Mouse (Mus musculus) hindbrain, embryonic 16.5 days (tissue): ENCODE data around the gene Hist1h1d. TPM values are rescaled to one million over a fixed set of nuclear protein-coding genes. Genes with fewer than 3 reads are reported as not detected.

Experiments
- ATAC-seq: fragments of 200-750 bp; cut with Nextera tagmentation; 2 replicates; pipeline ENCODE4 v1.8.0; 2017; ENCODE audit warnings: moderate TSS enrichment, moderate library complexity
- H3K27ac ChIP-seq: fragments of 300-500 bp; sonication (generic); 2 replicates; pipeline ENCODE4 v1.5.1; 2014; ENCODE audit warnings: low read depth, mild to moderate bottlenecking, control low read depth, low read length, moderate library complexity
- H3K27me3 ChIP-seq: fragments of 300-500 bp; sonication (generic); replicated peaks from 2 replicates; pipeline ENCODE4 v1.6.1; 2014; ENCODE audit warnings: low read length; ENCODE audit not compliant: control insufficient read depth, insufficient read depth
- H3K36me3 ChIP-seq: fragments of 300-500 bp; sonication (generic); 2 replicates; pipeline ENCODE4 v1.6.1; 2014; ENCODE audit warnings: mild to moderate bottlenecking, low read length, moderate library complexity, mixed read lengths; ENCODE audit not compliant: control insufficient read depth, insufficient read depth
- H3K4me1 ChIP-seq: fragments of 300-500 bp; sonication (generic); 2 replicates; pipeline ENCODE4 v1.6.1; 2014; ENCODE audit warnings: low read depth, low read length; ENCODE audit not compliant: control insufficient read depth, insufficient read depth
- H3K4me2 ChIP-seq: fragments of 300-500 bp; sonication (generic); 2 replicates; pipeline ENCODE4 v1.6.1; 2014; ENCODE audit warnings: mild to moderate bottlenecking, low read length, control low read depth, moderate library complexity
- H3K4me3 ChIP-seq: fragments of 300-500 bp; sonication (generic); 2 replicates; pipeline ENCODE4 v1.5.1; 2014; ENCODE audit warnings: mild to moderate bottlenecking, low read length, control low read depth, moderate library complexity
- H3K9ac ChIP-seq: fragments of 300-500 bp; sonication (generic); 2 replicates; pipeline ENCODE4 v1.6.1; 2014; ENCODE audit warnings: low read depth, mild to moderate bottlenecking, control low read depth, low read length, moderate library complexity
- H3K9me3 ChIP-seq: fragments of 300-500 bp; sonication (generic); 2 replicates; pipeline ENCODE4 v1.6.1; 2014; ENCODE audit warnings: mild to moderate bottlenecking, low read length, moderate library complexity; ENCODE audit not compliant: control insufficient read depth
- WGBS: fragments of 180-500 bp; shearing (Covaris S2); extraction: QIAGEN DNeasy Blood & Tissue Kit; methylation state at CpG from one replicate; pipeline ENCODE4 v1.1.7; 2014; 5-methylcytosine and 5-hydroxymethylcytosine counted together
- polyA plus RNA-seq: library from polyadenylated mRNA; unstranded; fragments of >200 nt; fragmentation: Nextera tagmentation; extraction: Ambion mirVana; gene quantifications from 2 replicates; pipeline ENCODE4 v1.2.1, GENCODE M21; 2015

Gene Hist1h1d
- polyA plus RNA-seq, 1 experiment from 2014 or later: 0.10 TPM

DNA sequence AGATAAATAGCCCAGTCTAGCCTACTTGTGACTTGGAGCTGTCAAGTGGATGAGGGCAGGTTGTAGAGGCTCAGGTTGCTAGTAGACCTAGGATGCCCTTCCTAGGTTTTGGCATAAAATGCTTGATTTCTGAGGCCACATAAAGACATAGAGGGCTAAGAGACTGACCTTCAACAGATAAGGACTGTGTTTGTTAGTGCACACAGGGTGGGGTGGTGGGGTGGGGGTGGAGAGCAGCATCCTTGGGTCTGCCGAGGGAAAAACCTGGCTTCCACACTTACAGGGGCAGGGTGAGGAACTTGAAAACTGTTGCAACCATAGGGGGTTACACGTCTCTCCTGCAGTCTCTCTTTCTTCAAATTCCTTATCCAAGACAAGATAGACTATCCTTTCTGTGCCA, 42.1 kb downstream of the Hist1h1d start:
- no peaks in the 10 kb centered on the region for H3K9me3 ChIP-seq
- no peaks in the 10 kb centered on the region for H3K4me1 ChIP-seq
- WGBS: 92% methylated on average over 2 of the region's 2 CpGs
- H3K9ac ChIP-seq: no peak overlapping the region
- H3K27me3 ChIP-seq: no peaks in the 10 kb centered on the region
- no peaks in the 10 kb centered on the region for H3K36me3 ChIP-seq
- H3K4me3 ChIP-seq: no peak overlapping the region
- no peak for ATAC-seq
- H3K4me2 ChIP-seq: no peak overlapping the region
- no peak overlapping the region for H3K27ac ChIP-seq

DNA sequence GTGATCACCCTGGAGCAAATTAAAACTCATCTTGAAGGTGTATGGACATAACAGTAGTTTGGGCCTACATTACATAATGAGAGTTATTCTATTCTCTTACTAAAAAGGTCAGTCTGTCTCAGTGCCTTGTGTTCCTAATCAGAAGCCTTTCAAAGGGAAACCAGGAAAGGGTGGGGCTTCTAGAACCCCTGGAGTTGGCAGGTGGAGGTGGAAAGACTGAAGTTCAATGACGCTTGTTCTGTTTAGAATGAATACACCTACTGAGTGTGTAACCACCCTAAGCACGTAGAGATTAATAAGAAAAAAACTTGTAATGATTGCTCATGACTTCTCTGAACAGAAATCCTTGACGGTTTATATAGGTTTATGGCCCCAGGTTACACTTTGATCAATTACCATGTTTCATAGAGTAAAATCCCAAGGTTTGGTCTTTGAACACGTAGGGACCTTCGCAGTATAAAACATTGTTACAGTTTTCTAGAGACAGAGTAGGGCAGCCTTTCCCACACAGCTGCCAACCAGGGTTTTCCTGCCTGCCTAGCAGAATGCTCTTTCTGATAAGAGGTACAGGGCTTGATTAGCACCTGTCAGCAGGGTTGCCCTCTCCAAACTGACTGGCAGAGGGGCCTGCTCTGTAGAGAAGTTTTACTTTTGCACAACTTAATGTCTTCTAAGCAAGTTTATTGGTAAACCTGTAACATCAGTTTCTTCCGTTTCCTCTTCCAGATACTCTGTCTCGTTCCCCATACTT, 42.7 kb downstream of the Hist1h1d start:
- Histone ChIP-seq H3K9me3 (no peaks in the 10 kb centered on the region), H3K27me3 (no peaks in the 10 kb centered on the region), H3K4me1 (no peaks in the 10 kb centered on the region), H3K4me2 (no peak overlapping the region), H3K27ac (no peak overlapping the region), H3K4me3 (no peak overlapping the region), H3K36me3 (no peaks in the 10 kb centered on the region), H3K9ac (no peak overlapping the region)
- 81% methylated on average over 7 of the region's 7 CpGs for WGBS
- ATAC-seq: no peak

DNA sequence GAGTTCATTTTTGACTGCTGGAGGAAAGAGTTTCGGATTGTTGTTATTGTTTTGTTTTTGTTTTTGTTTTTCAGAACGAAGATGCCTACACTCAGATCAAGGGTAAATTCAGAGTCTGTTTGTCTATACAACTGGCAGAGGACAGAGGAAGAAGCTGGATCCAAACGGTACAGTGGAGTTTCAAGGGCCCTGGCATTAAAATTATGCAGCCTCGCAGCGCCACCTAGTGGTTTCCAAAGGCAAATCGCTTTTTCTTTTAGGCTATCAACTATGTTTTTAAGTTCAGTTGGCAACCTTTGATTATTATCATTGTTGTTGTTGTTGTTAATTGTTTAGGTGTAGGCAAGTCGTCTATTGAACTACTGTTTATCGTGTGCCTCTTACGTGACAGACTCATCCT, 44.9 kb downstream of the Hist1h1d start:
- WGBS: 9% methylated on average over 9 of the region's 9 CpGs
- Histone ChIP-seq H3K4me1 (no peaks in the 10 kb centered on the region), H3K27ac (no peak overlapping the region), H3K4me2 (no peak overlapping the region), H3K36me3 (no peaks in the 10 kb centered on the region), H3K27me3 (no peaks in the 10 kb centered on the region), H3K4me3 (no peak overlapping the region), H3K9ac (no peak overlapping the region), H3K9me3 (no peaks in the 10 kb centered on the region)
- ATAC-seq: no peak

DNA sequence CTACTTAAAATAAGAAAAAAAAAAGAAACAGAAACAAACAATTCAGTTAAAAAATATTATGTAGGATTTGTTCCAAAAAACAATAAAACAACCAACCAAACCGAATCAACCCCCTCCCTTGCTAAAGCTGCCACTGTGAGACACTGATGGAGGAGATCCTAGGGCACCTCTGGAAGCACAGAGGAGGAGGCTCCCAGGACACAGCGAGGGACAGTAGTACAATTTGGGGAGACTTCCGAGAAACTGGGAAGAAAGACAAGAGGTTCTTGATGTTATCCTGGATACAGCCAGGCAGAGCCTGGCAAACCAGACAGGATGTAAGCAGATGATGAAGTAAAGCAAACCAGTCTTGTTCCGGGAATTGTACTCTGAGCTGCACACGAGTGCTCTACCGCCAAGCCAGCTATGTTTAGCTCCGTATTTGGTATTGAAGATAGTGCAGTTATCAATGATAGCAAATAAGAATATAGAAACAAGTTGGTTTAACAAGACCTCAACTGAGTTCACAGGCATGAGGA, 50.2 kb downstream of the Hist1h1d start:
- Histone ChIP-seq H3K4me3 (no peak overlapping the region), H3K4me1 (no peaks in the 10 kb centered on the region), H3K9ac (no peak overlapping the region), H3K9me3 (no peaks in the 10 kb centered on the region), H3K27ac (no peak overlapping the region), H3K27me3 (no peaks in the 10 kb centered on the region), H3K4me2 (no peak overlapping the region), H3K36me3 (no peaks in the 10 kb centered on the region)
- WGBS: 84% methylated on average over 7 of the region's 7 CpGs
- ATAC-seq: no peak

DNA sequence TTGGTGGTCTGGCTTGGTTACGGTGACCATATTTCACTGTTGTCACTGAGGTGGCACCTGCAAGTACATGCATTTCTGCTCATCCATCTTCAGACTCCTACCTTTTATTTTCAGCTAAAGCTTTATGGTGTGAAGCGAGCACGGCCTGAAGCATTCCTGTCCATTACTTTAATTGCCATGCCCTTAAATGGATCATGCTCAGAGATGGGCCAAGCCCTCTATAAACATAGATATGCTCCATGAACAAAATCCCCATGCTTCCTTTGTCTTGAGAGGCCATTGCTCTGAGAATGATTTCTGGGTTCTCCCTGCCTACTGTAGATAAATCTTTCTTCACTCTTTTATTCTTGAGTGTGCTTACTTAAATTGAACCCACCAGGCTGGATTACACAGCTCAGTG, 51.4 kb downstream of the Hist1h1d start:
- WGBS: 92% methylated on average over 3 of the region's 3 CpGs

DNA sequence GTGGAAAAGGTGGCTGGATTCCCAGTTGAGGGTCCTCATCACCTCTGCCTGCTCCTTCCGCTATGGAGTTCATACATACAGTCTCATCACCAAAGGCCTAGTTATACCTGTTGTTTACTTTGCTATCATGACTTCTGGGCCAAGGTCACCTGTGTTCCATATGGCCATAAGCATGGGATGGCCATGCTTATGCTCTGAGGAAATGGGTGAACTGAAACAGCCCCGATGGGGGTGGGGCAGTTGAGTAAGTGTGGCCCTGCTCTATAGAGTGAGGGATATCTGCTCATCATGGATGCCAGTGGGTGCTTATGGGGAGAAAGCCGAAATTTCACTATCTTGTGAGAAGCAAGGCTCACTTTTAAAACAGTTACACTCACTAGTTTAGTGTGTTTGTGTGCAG, 52.0 kb downstream of the Hist1h1d start:
- no peak for ATAC-seq
- Histone ChIP-seq H3K4me1 (no peaks in the 10 kb centered on the region), H3K9me3 (no peaks in the 10 kb centered on the region), H3K27ac (no peak overlapping the region), H3K4me2 (no peak overlapping the region), H3K36me3 (no peaks in the 10 kb centered on the region), H3K27me3 (no peaks in the 10 kb centered on the region), H3K4me3 (no peak overlapping the region), H3K9ac (no peak overlapping the region)
- 97% methylated on average over 3 of the region's 3 CpGs for WGBS

More for the DNA sequence above, 51.4 kb downstream of the Hist1h1d start:
- H3K9ac ChIP-seq: no peak overlapping the region
- H3K27ac ChIP-seq: no peak overlapping the region
- H3K9me3 ChIP-seq: no peaks in the 10 kb centered on the region
- H3K36me3 ChIP-seq: no peaks in the 10 kb centered on the region
- no peaks in the 10 kb centered on the region for H3K4me1 ChIP-seq
- no peak for ATAC-seq
- no peak overlapping the region for H3K4me3 ChIP-seq
- H3K4me2 ChIP-seq: no peak overlapping the region
- H3K27me3 ChIP-seq: no peaks in the 10 kb centered on the region

DNA sequence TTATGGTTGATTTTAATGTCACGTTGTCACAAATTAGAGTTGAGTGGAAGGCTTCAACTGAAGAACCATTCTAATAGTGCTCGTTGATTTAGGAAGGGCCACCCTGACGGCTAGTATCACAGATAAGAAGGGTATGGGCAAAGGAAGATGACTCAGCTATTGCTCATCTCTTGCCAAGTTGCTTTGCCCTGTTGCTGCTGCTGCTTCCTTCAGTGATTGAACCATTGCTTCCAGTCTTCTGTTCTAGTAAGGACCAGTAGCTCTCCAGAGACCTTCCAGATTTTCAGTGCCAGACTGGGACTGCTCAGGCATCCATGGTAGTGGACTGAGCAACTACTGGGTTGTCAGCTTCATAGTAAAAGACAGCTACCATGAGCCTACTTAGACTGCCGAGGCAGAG, 56.1 kb downstream of the Hist1h1d start:
- H3K36me3 ChIP-seq: no peaks in the 10 kb centered on the region
- 93% methylated on average over 4 of the region's 4 CpGs for WGBS
- H3K9me3 ChIP-seq: no peaks in the 10 kb centered on the region
- H3K27me3 ChIP-seq: no peaks in the 10 kb centered on the region
- no peak overlapping the region for H3K9ac ChIP-seq
- ATAC-seq: no peak
- H3K4me2 ChIP-seq: no peak overlapping the region
- no peak overlapping the region for H3K4me3 ChIP-seq
- H3K4me1 ChIP-seq: no peaks in the 10 kb centered on the region
- no peak overlapping the region for H3K27ac ChIP-seq

DNA sequence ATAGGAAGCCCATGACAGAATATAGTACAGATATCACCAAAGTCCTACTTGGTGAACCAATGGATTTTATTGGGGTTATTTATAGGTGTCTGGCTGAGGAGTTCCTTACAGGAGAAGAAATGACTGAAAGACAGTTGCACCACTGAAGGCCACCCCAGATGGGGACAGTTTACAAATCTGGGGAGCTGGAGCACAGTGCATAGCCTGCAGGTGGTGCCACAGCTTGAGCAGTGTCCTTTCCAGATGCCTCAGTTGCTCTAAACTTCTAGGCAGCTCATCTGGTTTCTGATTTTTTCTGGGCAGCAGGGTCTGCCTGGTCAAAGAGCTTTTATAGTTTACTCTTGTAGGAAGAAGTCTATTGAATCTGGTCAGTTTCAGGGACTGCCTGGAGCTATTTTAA, 56.8 kb downstream of the Hist1h1d start:
- Histone ChIP-seq H3K27me3 (no peaks in the 10 kb centered on the region), H3K9me3 (no peaks in the 10 kb centered on the region), H3K4me3 (no peak overlapping the region), H3K4me1 (no peaks in the 10 kb centered on the region), H3K9ac (no peak overlapping the region), H3K4me2 (no peak overlapping the region), H3K27ac (no peak overlapping the region), H3K36me3 (no peaks in the 10 kb centered on the region)
- ATAC-seq: no peak
